Mouse (Mus musculus): ENCODE measurements around the gene Pcolce.

The Pcolce gene

DNA sequence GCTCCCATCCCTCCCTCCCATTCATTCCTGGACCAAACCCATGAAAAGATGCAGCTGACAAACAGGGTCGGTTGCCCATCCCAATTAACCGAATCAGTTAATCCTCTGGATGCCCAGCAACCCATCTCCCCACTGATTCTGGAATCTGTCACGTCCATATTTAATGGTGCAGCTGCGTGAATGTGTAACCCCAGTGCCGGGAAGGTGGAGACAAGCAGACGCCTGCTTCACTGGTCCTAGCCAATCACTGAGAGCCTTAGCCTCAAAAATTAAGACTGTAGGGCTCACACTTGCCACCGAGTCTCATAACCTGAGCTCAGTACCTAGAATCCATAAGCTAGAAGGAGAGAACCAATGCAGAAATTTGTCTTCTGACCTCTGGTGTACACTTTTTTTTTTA lies 17.7 kb downstream of the Pcolce start:
- no peak for DNase-seq (ENCODE audit: low spot score)

DNA sequence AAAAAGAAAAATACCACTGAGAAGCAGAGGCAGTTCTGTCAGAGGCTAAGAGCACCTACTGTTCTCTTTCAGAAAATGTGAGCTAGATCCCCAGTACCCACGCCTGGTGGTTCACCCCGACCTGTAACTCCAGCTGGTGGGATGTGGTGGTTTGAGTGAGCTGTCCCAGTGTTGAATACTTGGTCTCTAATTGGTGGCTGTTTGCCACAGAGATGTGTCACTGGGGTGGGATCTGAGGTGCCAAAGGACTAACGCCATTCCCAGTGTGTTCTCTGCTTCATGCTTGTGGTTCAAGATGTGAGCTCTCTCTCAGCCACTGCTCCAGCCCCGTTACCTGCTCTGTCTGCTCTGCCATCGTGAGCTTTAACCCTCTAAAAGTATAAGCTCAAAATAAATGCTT lies 23.1 kb downstream of the Pcolce start:
- DNase-seq (ENCODE audit: low spot score), result no peak

DNA sequence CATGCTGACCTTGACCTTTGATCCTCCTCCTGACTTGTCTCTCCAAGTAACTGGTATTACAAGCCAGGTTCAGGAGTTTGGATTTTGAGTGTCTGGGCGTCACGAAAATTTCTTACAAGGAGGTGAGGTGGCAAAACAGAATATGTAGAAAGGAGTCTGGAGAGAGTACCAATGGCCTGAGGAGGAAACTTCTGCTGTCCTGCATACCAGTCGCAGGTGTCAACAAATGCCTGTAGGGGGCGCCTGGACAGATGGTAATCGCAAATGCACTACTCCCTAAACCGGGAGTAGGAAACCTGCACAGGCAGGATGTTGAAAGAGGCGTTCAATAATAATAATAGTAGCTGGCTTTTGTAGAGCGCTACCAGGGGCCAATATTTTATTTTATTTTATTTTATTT lies 28.6 kb downstream of the Pcolce start:
- DNase-seq (ENCODE audit: low spot score), result peak; percentile 62

DNA sequence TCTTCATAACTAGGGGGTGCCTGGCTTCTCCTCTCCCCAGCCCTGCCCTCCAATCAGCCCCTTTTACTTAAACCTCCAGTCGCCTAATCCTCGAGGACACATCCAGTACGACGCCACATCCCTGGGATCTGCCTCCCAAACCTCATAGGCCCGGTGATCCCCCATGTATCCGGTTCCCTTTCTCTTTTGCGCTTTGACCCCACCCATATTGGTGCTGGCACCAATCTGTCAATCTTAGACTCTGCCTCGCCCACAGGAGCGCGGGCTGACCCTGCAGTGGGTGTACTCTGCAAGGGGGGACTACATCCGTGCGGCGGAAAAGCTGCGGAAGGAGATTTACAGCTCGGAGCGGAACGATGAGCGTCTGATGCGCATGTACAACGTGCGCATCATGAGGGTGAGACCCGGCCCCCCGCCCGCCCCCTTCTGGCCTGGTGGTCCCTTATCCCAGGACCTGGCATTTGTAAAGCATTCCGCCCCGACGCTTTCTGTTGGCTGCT lies 29.9 kb downstream of the Pcolce start:
- no peak for DNase-seq (ENCODE audit: low spot score)

DNA sequence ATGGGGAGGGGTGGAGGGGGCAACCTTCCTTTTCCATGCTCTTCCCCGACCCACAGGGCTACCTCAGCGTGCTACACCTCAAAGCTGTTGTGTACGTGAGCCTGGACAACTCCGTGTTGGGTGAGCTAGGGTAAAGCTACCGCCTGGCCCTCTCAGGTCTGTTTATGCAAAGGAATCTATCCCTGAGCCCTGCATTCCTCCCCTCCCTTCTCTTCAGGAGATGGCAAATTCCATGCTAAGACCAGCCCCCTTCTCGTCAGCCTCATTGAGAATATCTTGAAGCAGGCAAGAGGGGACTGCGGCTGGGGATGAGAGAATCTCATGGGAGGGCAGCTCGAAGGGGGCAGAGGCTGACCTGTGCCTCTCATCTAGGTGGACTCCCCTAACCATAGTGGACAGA lies 30.9 kb downstream of the Pcolce start:
- no peak for DNase-seq (ENCODE audit: low spot score)

DNA sequence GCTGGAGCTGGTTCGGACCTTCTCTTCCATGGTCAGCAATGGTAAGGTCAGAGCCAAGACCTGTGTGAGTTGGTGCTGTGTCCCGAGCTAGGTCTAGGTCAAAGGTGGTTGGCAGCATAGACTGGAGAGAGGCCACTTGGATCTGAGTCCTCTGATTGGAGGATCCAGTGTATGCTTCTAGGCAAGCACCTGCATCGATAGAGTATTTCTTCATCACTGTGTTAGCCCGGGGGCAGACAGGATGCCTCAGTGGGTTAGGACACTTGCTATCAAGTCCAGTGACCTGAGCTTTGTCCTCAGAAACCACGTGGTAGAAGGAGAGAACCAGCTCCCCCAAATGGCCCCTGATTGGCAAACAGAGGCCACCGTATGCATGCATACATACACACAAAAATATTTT lies 33.3 kb downstream of the Pcolce start:
- DNase-seq (ENCODE audit: low spot score), result no peak

DNA sequence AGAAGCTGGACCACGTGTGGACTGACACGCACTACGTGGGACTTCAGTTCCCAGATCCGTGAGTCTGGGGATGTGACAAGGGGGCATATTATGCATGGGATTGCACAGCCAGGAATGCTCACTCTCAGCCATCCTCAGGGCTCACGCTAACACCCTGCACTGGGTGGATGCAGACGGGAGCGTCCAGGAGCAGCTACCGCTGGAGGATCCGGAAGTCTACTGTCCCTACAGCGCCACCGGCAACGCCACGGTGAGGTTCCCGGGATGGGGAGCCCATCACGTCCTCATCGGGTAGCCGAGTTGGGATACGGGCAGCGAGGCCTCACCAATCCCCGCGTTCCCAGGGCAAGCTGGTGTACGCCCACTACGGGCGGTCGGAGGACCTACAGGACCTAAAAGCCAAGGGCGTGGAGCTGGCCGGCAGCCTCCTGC lies 39.1 kb downstream of the Pcolce start:
- DNase-seq (ENCODE audit: low spot score), result no peak

DNA sequence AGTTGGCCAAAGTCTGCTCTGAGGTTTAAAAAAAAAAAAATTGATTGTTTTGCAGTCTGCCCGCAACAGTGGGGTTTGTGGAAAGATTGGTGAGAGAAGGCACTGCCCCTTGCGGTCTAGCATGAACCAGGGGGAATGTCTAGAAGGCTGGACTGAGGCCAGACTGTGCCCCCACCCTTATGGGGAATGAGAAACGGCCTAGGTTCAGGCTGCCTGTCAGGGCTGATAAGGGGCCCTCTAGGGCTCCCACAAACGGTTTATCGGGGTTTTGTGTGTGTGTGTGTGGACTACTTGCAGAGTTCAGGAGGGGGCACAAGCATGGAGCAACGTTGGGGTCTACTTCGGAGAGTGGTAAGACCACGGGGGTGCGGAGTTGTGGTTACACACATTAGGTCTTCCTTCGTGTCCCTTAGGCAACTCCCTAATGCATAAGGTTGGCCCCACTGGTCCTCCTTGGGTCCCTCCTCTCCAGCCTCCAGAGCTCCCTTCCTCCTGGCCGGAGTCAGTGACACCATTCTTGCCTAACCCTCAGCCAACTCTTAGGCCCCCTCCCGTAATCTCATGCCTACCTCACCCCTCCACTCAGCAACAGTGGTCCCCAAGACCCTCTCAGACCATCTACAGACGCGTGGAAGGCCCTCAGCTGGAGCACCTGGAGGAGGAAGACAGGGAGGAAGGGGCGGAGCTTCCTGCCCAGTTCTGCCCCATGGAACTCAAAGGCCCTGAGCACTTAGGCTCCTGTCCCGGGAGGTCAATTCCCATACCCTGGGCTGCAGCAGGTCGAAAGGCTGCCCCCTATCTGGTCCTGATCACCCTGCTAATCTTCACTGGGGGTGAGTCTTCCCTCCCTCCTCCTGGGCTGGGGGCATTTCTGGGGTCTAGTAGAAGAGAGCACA lies 42.6 kb downstream of the Pcolce start:
- no peak for DNase-seq (ENCODE audit: low spot score)

DNA sequence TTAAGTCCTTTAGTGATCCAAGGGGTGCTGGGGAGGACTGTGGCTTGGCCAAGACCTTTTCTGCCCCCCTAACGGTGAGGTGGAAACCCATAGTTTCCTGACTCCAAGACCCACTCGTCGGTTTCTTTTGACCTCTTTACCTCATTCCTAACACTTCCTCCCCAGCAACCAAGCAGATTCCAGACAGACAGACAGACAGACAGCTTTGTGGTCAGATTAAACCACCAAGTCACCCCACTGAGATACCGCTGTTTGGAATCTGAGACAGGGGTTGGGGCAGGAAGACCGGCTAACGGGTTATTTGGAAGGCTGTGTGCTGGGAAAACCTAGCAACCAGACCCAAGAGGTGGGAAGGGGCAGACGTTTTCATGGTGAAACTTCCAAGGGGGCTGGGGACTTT lies 43.4 kb downstream of the Pcolce start:
- no peak for DNase-seq (ENCODE audit: low spot score)

DNA sequence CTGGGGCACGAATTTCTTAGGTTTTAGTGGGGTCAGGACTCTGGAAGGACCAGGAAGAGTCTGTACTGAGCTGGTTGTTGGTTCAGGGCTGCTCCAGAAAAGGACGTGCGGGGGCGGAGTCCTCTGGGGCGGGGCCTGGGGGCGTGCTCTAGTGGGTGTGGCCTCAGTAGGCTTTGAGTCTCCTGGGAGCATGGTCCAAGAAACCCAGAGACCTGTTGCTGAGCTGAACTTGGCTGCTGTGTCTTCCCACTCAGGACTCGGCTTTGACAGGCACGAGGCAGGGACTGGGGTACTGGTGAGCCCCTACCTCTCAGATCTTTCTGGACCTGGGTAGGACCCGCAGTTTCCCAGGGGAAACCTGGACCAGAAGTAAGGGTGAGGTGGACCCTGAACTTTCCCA lies 43.9 kb downstream of the Pcolce start, which contains the start of gene Tfr2:
TSS of gene Tfr2 (plus strand) at position 176 of the 400 bp plus-strand sequence.
- no peak for DNase-seq (ENCODE audit: low spot score)

DNA sequence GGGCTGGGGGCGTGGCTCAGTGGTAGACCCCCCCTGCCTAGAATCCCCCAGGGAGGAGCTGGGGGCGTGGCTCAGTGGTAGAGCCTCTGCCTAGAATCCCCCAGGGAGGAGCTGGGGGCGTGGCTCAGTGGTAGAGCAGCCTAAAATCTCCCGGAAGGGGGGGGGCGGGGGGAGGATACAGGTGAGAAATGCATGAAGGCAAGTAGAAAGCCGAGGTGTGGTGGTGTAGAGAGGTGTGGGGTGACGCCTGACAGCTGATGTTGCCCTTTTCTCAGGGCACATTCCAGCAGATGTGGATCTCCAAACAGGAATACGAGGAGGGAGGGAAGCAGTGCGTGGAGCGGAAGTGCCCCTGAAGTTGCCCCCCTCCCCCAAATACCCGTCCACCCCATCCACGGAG lies 44.6 kb downstream of the Pcolce start:
- no peak for DNase-seq (ENCODE audit: low spot score)

DNA sequence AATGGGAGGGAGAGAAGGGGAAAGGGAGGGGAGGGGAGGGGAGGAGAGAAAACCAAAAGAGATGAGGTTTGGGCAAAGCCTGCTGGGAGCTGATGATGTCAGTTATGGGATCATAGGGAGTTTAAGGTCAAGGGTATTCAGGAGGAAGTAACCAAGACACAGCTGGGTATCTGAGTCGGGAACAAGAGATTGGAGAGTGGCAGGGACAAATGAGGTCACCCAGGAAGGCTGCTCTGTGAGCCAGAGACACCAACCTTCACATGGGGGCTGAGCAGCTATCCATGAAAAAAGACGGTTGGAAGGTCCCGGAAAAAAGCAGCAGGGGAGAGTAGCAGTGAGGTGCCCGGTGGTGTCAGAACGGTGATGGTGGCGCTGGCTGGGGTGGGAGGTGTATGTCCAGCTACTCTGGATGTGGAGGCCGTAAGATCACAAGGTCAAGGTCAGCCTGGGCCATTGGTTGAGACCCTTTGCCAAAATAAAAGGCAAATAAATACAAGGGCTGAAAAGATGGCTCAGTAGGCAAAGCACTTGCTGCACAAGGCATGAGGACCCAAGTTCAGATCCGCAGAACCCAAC lies 45.3 kb downstream of the Pcolce start:
- DNase-seq (ENCODE audit: low spot score), result no peak

DNA sequence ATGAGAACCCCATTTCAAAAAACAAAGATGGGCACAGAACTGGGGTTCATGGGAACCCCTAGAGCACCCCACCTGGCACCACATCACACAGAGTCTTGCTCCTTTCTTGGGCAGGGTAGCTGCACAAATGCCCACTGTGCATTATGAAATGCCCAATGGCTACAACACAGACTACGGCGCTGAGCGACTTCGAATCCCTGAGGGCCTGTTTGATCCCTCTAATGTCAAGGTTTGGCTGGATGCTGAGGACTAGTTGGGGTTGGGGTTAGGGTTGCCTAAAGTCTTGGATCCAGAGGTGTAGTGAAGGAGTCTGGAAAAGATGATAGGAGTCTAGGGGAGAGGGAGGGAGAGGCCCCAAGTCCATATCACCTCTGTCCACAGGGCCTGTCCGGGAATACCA lies 47.2 kb downstream of the Pcolce start:
- no peak for DNase-seq (ENCODE audit: low spot score)

DNA sequence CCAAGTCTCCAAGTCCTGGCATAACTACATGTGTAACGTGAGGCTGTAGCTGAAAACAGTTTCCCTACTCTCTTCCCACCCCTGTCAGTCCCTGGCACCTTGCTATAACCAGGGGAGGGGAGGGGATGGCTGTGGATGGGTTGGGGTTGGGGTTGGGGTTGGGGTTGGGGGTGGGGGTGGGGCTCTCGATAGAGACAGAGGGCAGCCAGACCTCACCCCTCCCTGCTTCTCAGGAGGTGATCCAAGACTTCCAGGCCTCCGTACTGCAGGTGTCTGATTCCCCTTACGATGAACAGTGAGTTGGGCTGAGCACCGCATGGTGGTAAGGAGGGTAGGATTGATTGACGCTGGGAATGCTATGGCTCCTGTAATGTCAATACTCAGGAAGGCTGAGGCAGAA lies 47.8 kb downstream of the Pcolce start:
- DNase-seq (ENCODE audit: low spot score), result no peak

DNA sequence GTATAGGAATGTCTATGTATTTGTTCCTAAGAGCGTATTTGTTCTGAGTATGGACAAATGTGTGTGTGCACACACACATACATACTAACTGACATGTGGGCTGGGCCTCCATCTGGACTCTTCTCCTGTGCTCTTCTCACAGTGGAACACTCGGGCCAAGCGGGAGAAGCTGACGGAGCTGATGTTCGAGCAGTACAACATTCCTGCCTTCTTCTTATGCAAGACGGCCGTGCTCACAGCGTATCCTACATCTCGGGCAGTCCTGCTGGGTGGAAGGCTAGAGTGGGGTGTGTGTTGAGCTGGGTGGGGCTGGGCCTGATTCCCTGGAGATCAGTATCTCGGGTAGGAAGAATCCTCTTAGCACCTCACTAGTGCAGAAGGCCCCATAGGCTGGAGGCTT lies 50.6 kb downstream of the Pcolce start:
- peak; percentile 40 for DNase-seq (ENCODE audit: low spot score)

DNA sequence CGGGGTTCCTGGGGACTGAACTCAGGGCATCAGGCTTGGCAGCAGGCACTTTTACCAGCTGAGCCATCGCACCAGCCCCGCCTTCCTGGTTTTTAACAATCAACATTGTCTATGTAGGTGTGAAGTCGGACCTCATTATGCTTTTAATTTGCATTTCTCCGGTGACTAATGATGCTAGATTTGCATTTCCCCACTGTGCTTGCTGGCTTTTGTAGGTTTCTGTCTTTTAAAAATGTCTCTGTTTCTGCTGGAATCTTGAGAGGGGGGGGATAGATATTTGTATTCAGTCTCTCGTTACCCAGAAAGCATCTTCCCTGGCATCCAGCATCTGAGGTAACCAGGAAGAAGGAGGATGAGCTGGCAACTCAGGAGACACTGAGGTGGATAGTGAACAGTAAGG lies 52.0 kb downstream of the Pcolce start:
- no peak for DNase-seq (ENCODE audit: low spot score)
